Mouse (Mus musculus) heart, postnatal 4 days (tissue): ENCODE measurements around the gene Psmd14. TPM values are rescaled to one million over a fixed set of nuclear protein-coding genes. Genes with fewer than 3 reads are reported as not detected.

Experiments
- DNase-seq: peaks from one replicate; pipeline ENCODE4 v3.0.0; 2021
- microRNA-seq, 2 experiments: library from miRNA; unstranded; fragments of <30 nt; microRNA quantifications; one replicate each; pipeline ENCODE4 v1.2.0; 2021 to 2022
- total RNA-seq, 2 experiments: library from RNA; stranded (reverse); gene quantifications; 2 replicates each; pipeline ENCODE4 v1.2.3; 2021

Psmd14 gene
- total RNA-seq, 2 experiments from 2014 or later = 88.7 to 90.8 TPM

- no peak for DNase-seq
Measured at GRCm38 (mm10) chr2:61813521-61813920, 102.0 kb downstream of the Psmd14 start.

DNA sequence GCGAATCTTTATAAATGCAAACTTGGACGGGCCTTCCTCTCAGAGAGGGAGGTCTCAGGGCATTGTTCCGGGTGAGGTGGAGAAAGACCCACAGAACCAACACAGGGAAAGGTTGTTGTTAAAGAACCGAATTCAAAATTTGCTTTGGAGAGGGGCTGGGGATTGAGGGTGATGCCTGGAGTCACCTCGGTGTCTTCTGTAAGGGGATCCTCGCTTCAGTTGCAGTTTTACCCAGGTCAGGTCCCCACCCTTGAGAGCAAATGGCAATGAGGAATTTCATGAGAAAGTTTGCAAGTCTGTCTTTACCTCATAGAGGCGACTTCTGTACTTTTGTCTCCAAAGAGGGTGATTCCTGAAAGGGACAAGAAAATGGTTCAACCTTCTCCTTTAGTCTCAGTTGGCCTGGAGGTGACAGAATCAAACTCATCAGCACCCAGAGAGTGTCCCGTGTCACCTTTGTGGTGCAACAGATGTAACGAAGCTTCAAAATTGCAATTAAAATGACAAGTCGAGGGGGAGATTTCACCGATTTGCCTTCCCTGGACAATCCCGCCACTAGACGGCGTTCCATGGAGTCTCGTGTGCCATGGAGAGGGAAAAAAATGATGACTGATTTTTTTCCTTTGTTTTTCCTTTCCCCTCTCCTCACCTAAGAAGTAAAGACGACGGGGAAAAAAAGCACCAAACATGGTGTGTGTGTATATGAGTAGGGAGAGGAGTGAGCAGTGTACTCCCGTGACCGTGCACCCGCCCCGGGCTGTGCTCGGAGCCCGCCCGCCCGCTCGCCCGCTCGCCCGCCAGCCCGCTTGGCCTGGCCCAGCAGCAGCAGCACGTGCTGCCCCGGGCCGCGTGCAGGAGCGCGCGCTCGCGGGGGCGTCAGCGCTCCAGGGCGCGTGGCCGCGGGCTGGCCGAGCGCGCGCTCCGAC, 103.3 kb downstream of the Psmd14 start:
- DNase-seq = no peak

- DNase-seq = no peak
Measured at GRCm38 (mm10) chr2:61815583-61816313, 104.3 kb downstream of the Psmd14 start.

GRCm38 (mm10) chr2:61818197-61818596, 106.7 kb downstream of the Psmd14 start:
- DNase-seq = no peak

DNA sequence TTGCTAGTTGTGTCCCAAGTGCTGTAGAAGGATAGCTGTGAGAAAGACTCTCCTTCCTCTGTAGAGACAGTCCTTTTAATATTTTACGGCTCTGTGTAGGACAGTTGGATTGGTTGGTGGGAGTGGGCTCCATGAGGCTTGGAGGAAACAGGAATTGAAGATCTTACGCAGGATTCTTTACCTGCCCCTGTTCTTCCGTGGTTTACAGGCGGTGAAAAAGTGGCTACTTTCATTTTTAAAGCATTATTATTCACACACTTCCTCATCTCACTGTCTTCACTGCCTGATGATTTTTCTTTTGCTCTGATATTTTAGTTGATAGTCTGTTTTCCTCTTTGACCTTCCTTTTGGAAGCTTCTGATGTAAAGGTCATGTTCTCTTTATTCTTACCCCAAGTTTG, 108.7 kb downstream of the Psmd14 start:
- DNase-seq = no peak

- DNase-seq = no peak
Measured at GRCm38 (mm10) chr2:61823426-61824140, 112.1 kb downstream of the Psmd14 start.

GRCm38 (mm10) chr2:61837243-61837806, 125.8 kb downstream of the Psmd14 start:
- DNase-seq = no peak

Small RNA genes within 50 kb of the gene (microRNA-seq; reads per million reads assigned to microRNA genes)
- gene Gm22403 = 0 reads per million in 2 experiments

Other genes starting within 250 kb of the Psmd14 start
- gene Tank, start 133.1 kb upstream of the Psmd14 start, total RNA-seq = 10 to 100 TPM; 25.0 to 25.6 TPM
- not detected for gene Tbr1, start 91.2 kb downstream of the Psmd14 start, total RNA-seq